Mouse (Mus musculus) CD4-positive, CD25-positive, alpha-beta regulatory T cell, adult 2 months (primary cell): ENCODE data around the gene Ntn4.

ENCODE experiments used
- DNase-seq: peaks from one replicate; pipeline ENCODE4 v3.0.0-alpha.2; 2012; ENCODE audit warnings: low read depth, low spot score

Ntn4 gene

DNA sequence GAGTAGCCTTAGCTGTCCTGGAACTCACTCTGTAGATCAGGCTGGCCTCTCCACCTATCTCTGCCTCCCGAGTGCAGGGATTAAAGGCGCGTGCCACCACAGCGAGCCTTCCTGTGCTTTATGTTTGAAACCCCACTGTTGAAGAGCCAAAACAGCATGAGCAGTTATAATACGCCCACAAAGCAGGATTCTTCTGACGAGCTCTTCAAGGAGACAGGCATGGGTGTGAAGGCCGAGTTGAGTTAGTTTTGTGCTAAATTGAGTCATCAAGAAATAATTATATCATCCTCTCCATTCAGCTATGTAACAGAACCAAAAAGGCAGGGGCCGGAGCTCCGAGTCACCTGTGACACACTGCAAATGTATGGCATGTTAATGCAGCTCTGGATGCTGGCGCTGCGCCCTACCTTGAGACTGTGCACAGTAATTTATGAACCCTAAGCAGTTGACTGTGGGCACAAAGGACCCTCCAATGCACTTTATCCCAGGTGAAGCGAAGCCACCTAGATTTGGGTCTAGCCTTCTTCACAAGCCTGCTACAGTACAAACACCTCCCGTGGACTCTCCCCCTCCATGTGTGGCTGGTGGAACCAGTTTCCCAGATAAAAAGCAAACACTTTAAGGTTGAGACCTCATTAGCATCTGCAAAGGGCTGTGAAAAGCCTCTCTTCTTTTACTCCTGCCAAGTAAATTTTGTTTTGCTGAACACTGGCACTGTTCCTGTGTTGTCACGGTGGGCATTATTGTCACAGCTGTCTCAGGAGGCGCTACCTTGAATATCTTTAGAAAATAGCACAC is 142.9 kb downstream of the Ntn4 start:
- no peak for DNase-seq
